Mouse (Mus musculus) forebrain, embryonic 13.5 days (tissue): ENCODE measurements around the gene Arap1. TPM values are rescaled to one million over a fixed set of nuclear protein-coding genes. Genes with fewer than 3 reads are reported as not detected.

ENCODE experiments used
- ATAC-seq: fragments of 200-750 bp; cut with Nextera tagmentation; 2 replicates; pipeline ENCODE4 v1.8.0; 2017
- H3K27ac ChIP-seq: fragments of 300-500 bp; sonication (generic); 2 replicates; pipeline ENCODE4 v1.5.1; 2015; ENCODE audit warnings: inconsistent platforms, mild to moderate bottlenecking, moderate library complexity
- H3K27me3 ChIP-seq: fragments of 300-500 bp; sonication (generic); 2 replicates; pipeline ENCODE4 v1.6.1; 2015; ENCODE audit warnings: mild to moderate bottlenecking, inconsistent platforms
- H3K36me3 ChIP-seq: fragments of 300-500 bp; sonication (generic); 2 replicates; pipeline ENCODE4 v1.6.1; 2015; ENCODE audit warnings: mild to moderate bottlenecking, inconsistent platforms; ENCODE audit not compliant: poor library complexity, severe bottlenecking
- H3K4me1 ChIP-seq: fragments of 300-500 bp; sonication (generic); 2 replicates; pipeline ENCODE4 v1.6.1; 2015; ENCODE audit warnings: inconsistent platforms
- H3K4me2 ChIP-seq: fragments of 300-500 bp; sonication (generic); 2 replicates; pipeline ENCODE4 v1.6.1; 2015; ENCODE audit warnings: inconsistent platforms, mild to moderate bottlenecking, moderate library complexity
- H3K4me3 ChIP-seq: fragments of 300-500 bp; sonication (generic); 2 replicates; pipeline ENCODE4 v1.5.1; 2015; ENCODE audit warnings: mild to moderate bottlenecking, inconsistent platforms
- H3K9ac ChIP-seq: fragments of 300-500 bp; sonication (generic); 2 replicates; pipeline ENCODE4 v1.6.1; 2015; ENCODE audit warnings: mild to moderate bottlenecking, inconsistent platforms
- H3K9me3 ChIP-seq: fragments of 300-500 bp; sonication (generic); replicated peaks from 2 replicates; pipeline ENCODE4 v1.6.1; 2016; ENCODE audit warnings: inconsistent platforms
- WGBS: fragments of 180-500 bp; shearing (Covaris S2); methylation state at CpG from one replicate; pipeline ENCODE4 v1.1.7; 2015; 5-methylcytosine and 5-hydroxymethylcytosine counted together
- polyA plus RNA-seq: library from polyadenylated mRNA; unstranded; fragments of >200 nt; fragmentation: Nextera tagmentation; extraction: Ambion mirVana; gene quantifications from 2 replicates; pipeline ENCODE4 v1.2.1, GENCODE M21; 2015

The Arap1 gene
- polyA plus RNA-seq, 1 experiment from 2014 or later = 4.8 TPM

DNA sequence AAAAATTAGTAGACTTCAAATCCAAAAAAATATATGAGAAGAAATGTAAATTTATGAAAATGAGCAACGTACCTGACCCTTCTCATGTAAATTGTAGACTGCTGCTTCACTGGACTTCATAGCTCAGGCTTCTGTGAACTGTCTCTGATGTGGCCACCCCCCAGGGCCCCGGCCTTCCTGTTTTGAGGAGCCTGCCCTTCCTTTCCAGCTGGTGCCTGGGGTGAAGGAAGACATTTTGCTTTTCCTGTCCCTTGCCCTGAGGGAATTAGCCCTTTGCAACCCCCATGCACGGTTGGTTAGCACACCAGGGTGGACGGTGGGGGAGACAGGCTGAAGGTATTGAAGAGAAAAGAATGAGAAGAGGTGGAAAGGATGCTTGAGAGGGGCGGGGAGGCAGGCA, 108.9 kb downstream of the Arap1 start:
- H3K9ac ChIP-seq = no peak overlapping the region
- peaks cover 28% of the 10 kb centered on the region for H3K27me3 ChIP-seq
- no peak for ATAC-seq
- WGBS = 32% methylated on average over 5 of the region's 5 CpGs
- H3K9me3 ChIP-seq = no peaks in the 10 kb centered on the region
- H3K4me1 ChIP-seq = peaks cover 31% of the 10 kb centered on the region
- H3K4me3 ChIP-seq = no peak overlapping the region
- H3K27ac ChIP-seq = no peak overlapping the region
- no peak overlapping the region for H3K4me2 ChIP-seq
- H3K36me3 ChIP-seq = no peaks in the 10 kb centered on the region

DNA sequence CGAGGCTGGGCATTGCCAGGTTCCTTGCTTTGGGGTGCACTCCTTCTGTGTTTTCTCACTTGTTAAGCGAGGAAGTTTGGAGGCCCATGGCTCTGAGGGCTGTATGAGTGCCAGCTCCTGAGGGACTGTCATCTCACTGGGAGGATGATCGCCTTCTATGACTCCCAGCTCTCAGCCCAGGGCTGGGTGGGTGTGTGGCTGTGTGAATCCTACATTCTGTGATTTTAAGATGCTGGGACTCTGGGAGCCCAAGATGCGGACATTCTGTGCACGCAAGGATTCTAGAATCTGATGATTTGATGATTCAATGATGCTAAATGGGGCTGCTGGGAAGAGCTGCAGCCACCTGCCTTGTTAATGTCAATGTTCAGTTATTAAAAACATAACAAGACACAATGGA, 109.4 kb downstream of the Arap1 start:
- Histone ChIP-seq H3K27me3 (peaks cover 23% of the 10 kb centered on the region), H3K27ac (no peak overlapping the region), H3K36me3 (no peaks in the 10 kb centered on the region), H3K4me3 (no peak overlapping the region), H3K4me2 (no peak overlapping the region), H3K9ac (no peak overlapping the region), H3K9me3 (no peaks in the 10 kb centered on the region), H3K4me1 (peaks cover 36% of the 10 kb centered on the region)
- ATAC-seq = no peak
- 73% methylated on average over 5 of the region's 5 CpGs for WGBS

DNA sequence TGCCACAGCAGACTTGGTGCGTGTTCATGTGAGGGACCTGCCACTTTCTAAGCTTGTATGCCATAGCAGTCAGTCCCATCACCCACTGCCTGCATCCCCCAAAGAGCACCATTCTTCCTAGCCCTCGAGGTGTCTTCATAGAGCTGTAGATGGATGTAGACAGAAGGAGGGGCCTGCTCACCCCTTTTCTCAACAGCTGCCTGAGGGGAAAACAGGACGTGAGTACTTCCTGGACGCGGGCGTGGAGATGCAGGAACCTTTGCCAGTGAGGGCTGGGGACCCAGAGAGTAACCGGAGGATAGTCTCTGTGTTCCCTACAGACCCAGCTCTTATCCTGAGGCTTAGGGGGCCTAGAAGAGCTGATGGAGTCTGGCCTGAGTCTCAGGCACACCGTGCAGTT, 109.9 kb downstream of the Arap1 start:
- Histone ChIP-seq H3K9ac (no peak overlapping the region), H3K4me1 (peaks cover 41% of the 10 kb centered on the region), H3K27ac (no peak overlapping the region), H3K9me3 (no peaks in the 10 kb centered on the region), H3K4me2 (no peak overlapping the region), H3K36me3 (no peaks in the 10 kb centered on the region), H3K4me3 (no peak overlapping the region), H3K27me3 (peaks cover 18% of the 10 kb centered on the region)
- WGBS = 78% methylated on average over 8 of the region's 8 CpGs
- ATAC-seq = no peak

DNA sequence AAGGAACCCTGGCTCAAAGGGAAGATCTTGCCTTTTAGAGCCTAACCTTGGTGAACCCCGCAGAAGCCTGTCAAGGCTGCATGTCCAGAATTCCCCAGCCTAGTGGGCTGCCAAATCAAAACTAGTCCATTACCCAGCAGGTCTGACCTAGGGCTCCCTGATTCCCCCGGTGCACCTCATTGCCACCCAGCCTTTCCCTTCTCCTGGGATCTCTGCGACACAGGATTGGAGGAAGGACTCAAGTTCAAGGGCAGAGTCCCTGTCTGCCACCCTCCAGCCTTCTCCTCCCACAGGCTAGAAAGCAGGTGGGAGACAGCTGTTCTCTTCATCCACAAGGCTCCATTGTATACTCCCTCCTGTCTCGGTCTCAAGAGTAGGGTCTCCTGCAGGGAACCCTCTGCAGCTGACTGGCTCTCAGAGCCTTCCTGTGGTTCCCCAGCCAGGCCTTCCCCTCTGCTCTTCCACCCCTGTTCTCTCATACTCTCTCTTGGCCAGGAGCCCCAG, 110.5 kb downstream of the Arap1 start:
- Histone ChIP-seq H3K36me3 (no peaks in the 10 kb centered on the region), H3K27me3 (peaks cover 13% of the 10 kb centered on the region; the same call in 1 of the 2 replicates), H3K9ac (no peak overlapping the region), H3K4me1 (peaks cover 46% of the 10 kb centered on the region), H3K4me3 (no peak overlapping the region), H3K9me3 (no peaks in the 10 kb centered on the region), H3K4me2 (no peak overlapping the region), H3K27ac (no peak overlapping the region)
- no peak for ATAC-seq
- WGBS = 69% methylated on average over 4 of the region's 4 CpGs

DNA sequence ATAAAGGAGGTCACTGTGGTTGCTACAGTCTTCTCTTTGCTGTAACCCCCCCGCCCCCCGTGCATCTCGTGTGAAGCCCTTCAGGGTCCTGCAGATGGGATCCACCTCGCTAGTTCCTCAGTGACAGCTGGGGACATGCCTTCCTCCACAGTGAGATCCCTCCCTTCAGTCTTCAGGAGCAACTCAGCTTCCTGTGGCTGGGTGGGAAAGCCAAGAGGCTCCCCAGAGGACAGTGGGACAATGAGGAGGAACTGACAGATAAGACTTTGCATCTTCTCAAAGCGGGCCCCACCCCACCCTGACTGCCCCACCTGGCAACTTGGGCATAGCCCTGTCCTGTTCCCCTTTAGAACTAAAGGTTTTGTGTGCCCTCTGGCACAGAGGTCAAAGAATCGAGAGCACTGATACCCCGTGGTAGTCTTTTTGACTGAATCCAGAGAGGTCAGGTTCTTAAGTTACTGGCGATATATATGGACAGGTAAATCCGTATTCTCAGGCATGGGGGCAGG, 111.5 kb downstream of the Arap1 start:
- no peak overlapping the region for H3K9ac ChIP-seq
- peaks cover 54% of the 10 kb centered on the region for H3K4me1 ChIP-seq
- no peaks in the 10 kb centered on the region for H3K36me3 ChIP-seq
- H3K9me3 ChIP-seq = no peaks in the 10 kb centered on the region
- H3K27ac ChIP-seq = no peak overlapping the region
- peaks cover 13% of the 10 kb centered on the region; the same call in 1 of the 2 replicates for H3K27me3 ChIP-seq
- H3K4me2 ChIP-seq = no peak overlapping the region
- no peak overlapping the region for H3K4me3 ChIP-seq
- ATAC-seq = no peak
- 81% methylated on average over 9 of the region's 9 CpGs for WGBS

DNA sequence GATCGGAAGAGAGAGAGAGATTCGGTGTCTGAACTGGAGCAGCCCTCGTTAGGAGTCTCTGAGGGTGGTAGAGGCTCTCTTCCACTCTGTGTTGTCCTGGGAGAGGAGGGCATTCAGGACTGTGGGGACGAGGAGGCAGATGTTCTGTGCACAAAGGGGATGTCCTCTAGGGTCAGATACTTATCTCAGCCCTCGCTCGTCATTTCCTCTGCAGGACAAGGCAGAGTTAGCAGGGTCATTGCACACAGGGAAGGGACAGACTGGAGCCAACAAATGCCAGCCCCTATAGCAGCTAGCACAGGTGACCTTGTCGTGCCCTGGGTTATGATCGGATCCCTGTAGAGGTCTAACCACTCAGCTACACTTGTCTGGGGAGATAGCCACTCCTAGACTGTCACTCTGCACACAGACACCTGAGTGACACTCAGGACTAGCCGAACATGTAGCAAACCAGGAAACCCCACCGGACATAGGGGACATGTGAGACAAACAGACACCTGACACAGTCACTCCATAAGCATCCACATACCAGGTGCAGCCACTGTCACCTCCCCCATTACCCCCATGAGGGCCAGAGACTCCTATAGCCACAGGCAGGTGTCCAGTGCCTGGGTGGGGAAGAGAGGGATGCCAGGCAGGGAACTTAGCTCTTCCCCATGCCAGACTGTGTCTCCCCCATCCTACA, 112.2 kb downstream of the Arap1 start:
- no peak for ATAC-seq
- peaks cover 59% of the 10 kb centered on the region for H3K4me1 ChIP-seq

DNA sequence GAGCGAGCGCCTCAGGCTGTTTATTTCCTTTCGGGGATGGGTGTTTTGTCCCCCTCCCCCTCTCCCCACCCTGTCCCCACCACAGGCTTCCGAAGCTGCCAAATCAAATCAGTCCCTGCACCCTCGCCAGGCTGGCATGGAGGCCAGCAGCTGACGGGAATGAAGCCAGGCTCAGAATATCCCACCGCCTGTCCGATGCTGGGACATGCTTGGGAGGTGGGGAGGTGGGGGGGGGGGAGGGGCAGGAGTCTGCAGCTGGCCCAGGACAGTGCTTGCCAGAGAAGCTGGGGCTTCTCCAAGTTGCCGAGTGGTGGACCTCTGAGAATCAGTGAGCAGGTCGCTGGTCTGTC, 112.7 kb downstream of the Arap1 start:
- Histone ChIP-seq H3K36me3 (no peaks in the 10 kb centered on the region), H3K4me3 (no peak overlapping the region), H3K4me1 (peaks cover 65% of the 10 kb centered on the region), H3K27ac (no peak overlapping the region; the same call in none of the 2 replicates), H3K27me3 (0 out of 2 replicates have a peak, but pooled peaks cover 8% of the 10 kb centered on the region), H3K9ac (no peak overlapping the region), H3K9me3 (no peaks in the 10 kb centered on the region), H3K4me2 (no peak overlapping the region)
- ATAC-seq = peak; percentile 58
- WGBS = 38% methylated on average over 10 of the region's 10 CpGs

More for the DNA sequence above, 112.2 kb downstream of the Arap1 start:
- Histone ChIP-seq H3K9ac (no peak overlapping the region), H3K4me3 (no peak overlapping the region), H3K27ac (no peak overlapping the region; the same call in 1 of the 2 replicates), H3K9me3 (no peaks in the 10 kb centered on the region), H3K36me3 (no peaks in the 10 kb centered on the region), H3K27me3 (peaks cover 11% of the 10 kb centered on the region; the same call in 1 of the 2 replicates), H3K4me2 (no peak overlapping the region)
- 61% methylated on average over 10 of the region's 10 CpGs for WGBS

DNA sequence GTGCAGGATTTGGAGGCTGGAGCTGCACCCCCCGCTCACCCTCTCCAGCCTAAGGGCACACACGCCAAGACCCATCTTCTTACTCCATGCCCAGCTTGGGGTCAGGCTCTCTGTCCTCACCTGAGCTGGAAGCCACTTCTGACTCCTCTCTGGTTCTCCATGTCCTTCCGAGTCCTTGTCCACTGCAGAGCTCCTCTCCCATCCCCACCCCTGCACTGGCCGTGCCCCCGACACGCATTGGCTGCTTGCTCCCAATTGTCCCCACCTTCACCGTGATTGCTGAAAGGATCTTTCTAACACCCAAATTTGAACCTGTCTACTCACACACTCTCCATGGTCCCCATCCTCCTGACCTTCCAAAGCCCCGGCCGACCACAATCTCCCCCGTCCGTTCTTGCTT, 113.7 kb downstream of the Arap1 start:
- Histone ChIP-seq H3K4me3 (no peak overlapping the region), H3K27me3 (0 out of 2 replicates have a peak, but pooled peaks cover 8% of the 10 kb centered on the region), H3K9me3 (no peaks in the 10 kb centered on the region), H3K4me2 (no peak overlapping the region), H3K36me3 (no peaks in the 10 kb centered on the region), H3K27ac (no peak overlapping the region), H3K9ac (no peak overlapping the region), H3K4me1 (peaks cover 66% of the 10 kb centered on the region)
- no peak for ATAC-seq
- WGBS = 85% methylated on average over 11 of the region's 11 CpGs

Other genes starting within 250 kb of the Arap1 start
- gene Atg16l2, start 45.8 kb upstream of the Arap1 start, polyA plus RNA-seq = 14.4 and 14.5 TPM in 2 replicates
- 4.4 and 4.6 TPM in 2 replicates for gene Stard10, start 31.0 kb upstream of the Arap1 start, polyA plus RNA-seq
- gene Gm45837, start 62.8 kb downstream of the Arap1 start, polyA plus RNA-seq = not detected in 2 replicates
- gene Pde2a, start 73.6 kb downstream of the Arap1 start, polyA plus RNA-seq = 26.2 and 32.2 TPM in 2 replicates
- not detected in 2 replicates for gene Art2b, start 237.5 kb downstream of the Arap1 start, polyA plus RNA-seq